Comparison of ENCODE assay signal across 9 mouse cellular contexts in genomic region chr4:91399510-91400196, GRCm38 (mm10). TPM values are rescaled to one million over a fixed set of nuclear protein-coding genes. Genes with fewer than 3 reads are reported as not detected.
DNase-seq lines count a peak whose midpoint lies in the region; ATAC-seq and TF ChIP-seq lines count a peak whose summit lies in the region.
"Had no signal": no experiment of that assay in that cellular context is flagged by ENCODE, and none has a peak within 500 bp of the region (broad histone marks: within the 10 kb centered on the region; RNA-seq: fewer than 3 reads in every experiment).

No protein-coding gene starts in this region.

- DNase-seq in adrenal gland, postnatal 10 days: peak; percentile 5
- no peak for DNase-seq in adrenal gland, adult 2 months
- no peak for DNase-seq in lung, adult 2 months
- DNase-seq in limb, embryonic 10.5 days (ENCODE audit: low spot score): peak; percentile 56
- no peak for DNase-seq in gastrocnemius, postnatal 25 days
- no peak for DNase-seq in urinary bladder, postnatal 36 days (ENCODE audit: low spot score in 2 of 2)

- no peaks in the 10 kb centered on the region; the same call in 1 of the 2 replicates for H3K4me1 ChIP-seq in lung, embryonic 16.5 days (replicated peaks; ENCODE audit: control insufficient read depth, insufficient read depth, low read length)
- no peaks in the 10 kb centered on the region for H3K4me1 ChIP-seq in lung, adult 2 months (ENCODE audit: control insufficient read depth, insufficient read depth, low read length)
- peaks cover 10% of the 10 kb centered on the region for H3K4me1 ChIP-seq in limb, embryonic 10.5 days
- H3K4me1 ChIP-seq in stomach, embryonic 16.5 days (ENCODE audit: control insufficient read depth, insufficient read depth, low read length): no peaks in the 10 kb centered on the region

- ATAC-seq in lung, embryonic 16.5 days (ENCODE audit: low read depth): no peak
- no peak for ATAC-seq in stomach, embryonic 16.5 days (ENCODE audit: insufficient read depth, low FRiP score)

- peaks cover 9% of the 10 kb centered on the region for H3K27me3 ChIP-seq in lung, embryonic 16.5 days (ENCODE audit: control insufficient read depth, insufficient read depth, low read depth, low read length)
- peaks cover 44% of the 10 kb centered on the region for H3K27me3 ChIP-seq in limb, embryonic 10.5 days (ENCODE audit: low read depth, poor library complexity, severe bottlenecking)
- peaks cover 12% of the 10 kb centered on the region for H3K27me3 ChIP-seq in stomach, embryonic 16.5 days (ENCODE audit: control insufficient read depth, insufficient read depth, low read length)

- TF ChIP-seq CTCF in lung, adult 2 months (IDR thresholded peaks at IDR 0.05; ENCODE audit: insufficient read depth, low read length): no peak

- H3K36me3 ChIP-seq in lung, embryonic 16.5 days (ENCODE audit: control insufficient read depth, insufficient read depth, low read length): no peaks in the 10 kb centered on the region
- H3K36me3 ChIP-seq in limb, embryonic 10.5 days: no peaks in the 10 kb centered on the region
- no peaks in the 10 kb centered on the region for H3K36me3 ChIP-seq in stomach, embryonic 16.5 days (ENCODE audit: control insufficient read depth, insufficient read depth, low read length)

- peak overlapping the region; percentile 29; the same call in 1 of the 2 replicates for H3K4me2 ChIP-seq in lung, embryonic 16.5 days (ENCODE audit: low read depth, low read length)
- H3K4me2 ChIP-seq in stomach, embryonic 16.5 days (ENCODE audit: low read depth, low read length): peak overlapping the region; percentile 40

- H3K9me3 ChIP-seq in lung, embryonic 16.5 days (ENCODE audit: control insufficient read depth, low read length): no peaks in the 10 kb centered on the region
- no peaks in the 10 kb centered on the region for H3K9me3 ChIP-seq in limb, embryonic 10.5 days (replicated peaks)
- H3K9me3 ChIP-seq in stomach, embryonic 16.5 days (replicated peaks; ENCODE audit: control insufficient read depth, low read length): no peaks in the 10 kb centered on the region

- no peak overlapping the region for H3K9ac ChIP-seq in lung, embryonic 16.5 days (ENCODE audit: low read length)
- no peak overlapping the region for H3K9ac ChIP-seq in stomach, embryonic 16.5 days (ENCODE audit: low read length)
- H3K9ac ChIP-seq: liver, embryonic 14.5 days had no signal

- 0% methylated on average over 17 of the region's 17 CpGs for WGBS in lung, embryonic 16.5 days
- 2% methylated on average over 17 of the region's 17 CpGs for WGBS in lung, adult 2 months
- WGBS in limb, embryonic 10.5 days: 1% methylated on average over 17 of the region's 17 CpGs
- WGBS in stomach, embryonic 16.5 days: 1% methylated on average over 17 of the region's 17 CpGs

- peak overlapping the region; percentile 8; the same call in 1 of the 2 replicates for H3K4me3 ChIP-seq in lung, embryonic 16.5 days (ENCODE audit: low read length)
- no peak overlapping the region for H3K4me3 ChIP-seq in lung, adult 2 months (replicated peaks; ENCODE audit: extremely low read depth, low read depth, low read length)
- peak overlapping the region; percentile 46 for H3K4me3 ChIP-seq in limb, embryonic 10.5 days
- peak overlapping the region; percentile 7; the same call in 1 of the 2 replicates for H3K4me3 ChIP-seq in stomach, embryonic 16.5 days (replicated peaks; ENCODE audit: low read length)

- no peak for TF ChIP-seq POLR2A in lung, adult 2 months (IDR thresholded peaks at IDR 0.05; ENCODE audit: borderline replicate concordance, extremely low read depth, low read depth, low read length)

- no peak overlapping the region for H3K27ac ChIP-seq in lung, embryonic 16.5 days (ENCODE audit: low read length)
- no peak overlapping the region for H3K27ac ChIP-seq in limb, embryonic 10.5 days
- no peak overlapping the region for H3K27ac ChIP-seq in stomach, embryonic 16.5 days (ENCODE audit: low read length)
- H3K27ac ChIP-seq: liver, embryonic 14.5 days had no signal

RNA-seq across cellular contexts. Expression of gene Elavl2, which starts 0.9 kb away (rescaled TPM):
- total RNA-seq in adrenal gland, postnatal 10 days (2021): 10 to 100 TPM in 1 of 2 experiments, 1 to 10 TPM in 1; 7.0 to 15.3 TPM
- 1 to 10 TPM in 1 of 2 experiments, under 1 TPM in 1; 0.93 to 1.1 TPM for total RNA-seq in adrenal gland, adult 2 months (2021)
- polyA plus RNA-seq in adrenal gland, adult 2 months (2012; rRNA removed): 0.11 TPM in 1 of 2 replicates, not detected in the other
- 3.1 and 3.2 TPM in 2 replicates for polyA plus RNA-seq in lung, embryonic 16.5 days (2015; fragmentation: Nextera tagmentation; extraction: Ambion mirVana)
- 0.09 TPM in 1 of 2 replicates, not detected in the other for polyA plus RNA-seq in lung, adult 2 months (2012; rRNA removed)
- polyA plus RNA-seq in limb, embryonic 10.5 days (2016; fragmentation: Nextera tagmentation; extraction: Ambion mirVana): 3.4 and 3.9 TPM in 2 replicates
- polyA plus RNA-seq in stomach, embryonic 16.5 days (2015; fragmentation: Nextera tagmentation; extraction: Ambion mirVana): 5.2 and 5.5 TPM in 2 replicates
- total RNA-seq in gastrocnemius, postnatal 25 days (2021): under 1 TPM; 0.56 to 0.74 TPM

Comparison
In these comparisons a context has a peak if more than half of its experiments do, and no peak if none do; other contexts are left out.
1. DNase-seq: peak in adrenal gland, postnatal 10 days (single experiment) and limb, embryonic 10.5 days (single experiment); none in adrenal gland, adult 2 months (single experiment), lung, adult 2 months (single experiment), gastrocnemius, postnatal 25 days (single experiment) and urinary bladder, postnatal 36 days (0 of 2).